Mouse (Mus musculus) layer of hippocampus, postnatal 25 days (tissue): ENCODE data around the gene Lrrfip2. TPM values are rescaled to one million over a fixed set of nuclear protein-coding genes. Genes with fewer than 3 reads are reported as not detected.

Experiments
- DNase-seq, 2 experiments: peaks; one replicate each; pipeline ENCODE4 v3.0.0; 2022; ENCODE audit warnings: mixed read lengths in 2 of 2, low spot score in 1 of 2; ENCODE audit errors: extremely low spot score in 1 of 2
- total RNA-seq, 2 experiments: library from RNA; stranded (reverse); gene quantifications; 2 replicates each; pipeline ENCODE4 v1.2.3; 2021

The Lrrfip2 gene
- total RNA-seq, 2 experiments from 2014 or later, result 29.7 to 37.0 TPM

DNA sequence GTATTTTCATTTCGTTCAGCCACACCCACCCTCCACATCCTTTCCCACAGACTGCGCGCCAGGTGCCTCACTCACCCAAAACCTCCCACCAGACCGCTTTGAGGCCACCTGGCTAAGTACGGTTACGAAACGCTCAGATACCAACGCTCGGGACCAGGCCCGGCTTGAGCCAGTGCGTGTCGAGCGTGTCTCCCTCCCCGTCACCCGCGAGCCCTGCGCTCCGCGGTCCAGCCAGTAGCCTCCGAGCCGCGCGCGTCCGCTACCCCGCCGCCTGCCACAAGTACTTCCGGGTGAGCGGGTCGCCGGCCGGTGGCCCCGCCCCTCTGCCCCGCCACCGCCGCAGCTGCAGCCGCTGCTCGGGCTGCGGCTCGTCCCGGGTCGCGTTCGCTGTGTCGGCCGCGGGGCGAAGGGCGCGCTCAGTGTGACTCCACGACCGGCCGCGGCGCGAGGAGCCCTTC, 431 bp downstream of the Lrrfip2 start:
- peak; percentile 66 to 74 for DNase-seq

DNA sequence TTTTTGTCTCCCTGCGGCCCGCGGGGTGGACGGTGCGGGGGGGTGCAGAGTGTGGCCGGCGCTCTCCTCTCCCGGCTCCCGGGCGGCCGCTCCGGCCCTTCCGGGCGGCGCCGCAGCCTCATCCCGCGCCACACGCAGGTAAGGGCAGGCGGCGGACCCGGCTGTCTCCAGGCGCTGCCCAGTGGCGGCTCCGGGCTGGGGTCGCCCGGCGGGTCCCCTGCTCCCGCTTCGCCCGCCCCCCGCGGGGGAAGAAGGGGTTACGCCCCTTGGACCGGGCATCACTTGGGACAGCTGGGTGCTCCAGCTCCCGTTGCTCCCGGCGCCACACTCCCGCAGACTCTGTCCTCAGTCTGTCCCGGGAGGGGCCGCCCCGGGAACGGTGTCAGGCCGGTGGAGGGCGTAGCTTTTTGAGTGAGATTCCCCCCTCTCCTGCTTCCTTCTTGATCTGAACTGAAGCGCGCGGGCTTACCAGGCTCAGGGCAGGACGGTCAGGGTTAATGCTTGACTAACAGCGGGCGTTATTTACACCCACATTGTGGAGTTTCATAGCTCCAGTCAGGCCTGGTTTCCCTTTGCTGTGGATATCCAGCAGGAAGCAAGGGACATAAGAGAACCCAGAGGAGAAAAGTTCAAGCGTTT, 979 bp downstream of the Lrrfip2 start:
- peak; percentile 39 to 40 for DNase-seq

DNA sequence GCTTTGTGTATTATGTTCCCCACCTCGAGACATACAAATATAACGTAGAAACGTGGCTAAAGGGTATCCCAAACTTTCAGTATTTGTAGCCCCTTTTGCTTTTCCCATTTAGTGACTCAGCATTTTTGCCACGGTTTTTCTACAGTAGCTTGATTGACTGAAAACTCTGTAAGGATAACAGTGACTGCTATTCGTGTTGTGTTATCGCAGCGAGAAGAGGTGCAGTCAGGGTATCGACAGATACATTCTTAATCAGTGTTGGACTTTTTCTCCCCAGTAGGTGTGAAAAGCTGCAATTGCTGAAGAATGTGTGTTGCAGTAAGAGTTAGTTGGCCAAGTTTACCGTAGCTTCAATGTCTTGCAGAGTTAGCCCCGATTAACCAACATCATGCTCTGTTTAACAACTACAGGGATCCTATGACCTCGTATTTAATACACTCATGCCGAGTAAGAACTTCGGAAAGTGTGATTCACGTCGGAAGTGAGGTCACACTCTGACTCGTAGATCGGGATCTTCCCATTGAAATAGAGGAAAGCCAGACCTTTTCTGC, 1.6 kb downstream of the Lrrfip2 start:
- DNase-seq, result no peak

DNA sequence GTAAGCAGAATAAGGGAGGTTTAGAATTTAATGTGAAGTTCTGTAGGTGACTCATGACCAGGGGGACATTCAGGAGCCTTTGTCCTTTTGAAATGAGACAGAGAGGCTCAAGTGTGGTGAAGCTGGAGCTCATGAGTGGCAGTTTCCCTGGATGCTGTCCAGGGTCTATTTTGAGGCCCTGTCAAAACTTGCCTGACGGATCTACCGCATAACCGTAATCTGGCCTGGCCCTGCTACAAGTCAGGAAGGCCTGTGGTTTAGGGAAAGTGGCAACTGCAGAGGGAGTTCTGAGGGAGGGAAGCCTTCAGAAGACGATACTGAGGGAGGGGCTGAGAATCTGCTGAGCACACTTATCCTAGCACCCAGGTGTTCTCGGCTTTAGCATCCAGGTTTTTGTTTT, 5.1 kb downstream of the Lrrfip2 start:
- no peak for DNase-seq

DNA sequence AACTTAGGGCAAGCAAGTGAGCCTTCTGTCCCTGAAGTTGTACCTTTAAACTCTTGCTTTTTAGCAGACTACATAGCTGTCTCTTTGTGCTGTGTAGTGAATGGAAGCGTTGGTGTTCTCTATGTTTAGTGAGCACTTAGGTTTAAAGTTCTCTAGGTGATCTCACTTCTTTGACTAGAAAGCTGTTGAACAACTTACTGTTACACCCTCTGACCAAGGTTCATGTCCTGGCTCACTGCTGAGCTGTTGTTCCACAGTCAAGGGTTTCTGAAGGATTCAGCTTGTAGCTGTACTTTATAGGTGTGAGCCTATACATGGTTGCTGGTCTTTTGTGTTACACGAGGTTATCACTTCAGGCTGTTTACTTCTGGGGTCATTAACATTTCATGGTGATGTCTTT, 5.9 kb downstream of the Lrrfip2 start:
- no peak for DNase-seq

DNA sequence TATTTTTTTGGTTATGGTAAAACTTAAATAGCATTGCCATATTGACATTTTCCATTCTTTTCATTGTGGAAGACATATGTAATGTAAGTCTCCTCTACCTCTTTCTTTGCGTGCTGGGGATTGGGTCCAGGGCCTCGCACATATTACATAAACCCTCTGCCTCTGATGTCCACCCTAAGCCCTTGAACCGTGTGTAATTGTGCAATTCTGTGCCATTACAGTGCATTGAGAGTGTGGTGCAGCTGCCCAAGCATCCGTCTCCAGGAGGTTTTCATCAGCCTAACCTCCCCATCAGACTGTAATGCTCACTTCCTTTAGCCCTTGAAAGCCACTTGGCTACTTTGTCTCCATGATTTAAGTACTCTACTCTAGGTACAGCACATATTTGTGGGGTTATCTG, 7.0 kb downstream of the Lrrfip2 start:
- no peak for DNase-seq

DNA sequence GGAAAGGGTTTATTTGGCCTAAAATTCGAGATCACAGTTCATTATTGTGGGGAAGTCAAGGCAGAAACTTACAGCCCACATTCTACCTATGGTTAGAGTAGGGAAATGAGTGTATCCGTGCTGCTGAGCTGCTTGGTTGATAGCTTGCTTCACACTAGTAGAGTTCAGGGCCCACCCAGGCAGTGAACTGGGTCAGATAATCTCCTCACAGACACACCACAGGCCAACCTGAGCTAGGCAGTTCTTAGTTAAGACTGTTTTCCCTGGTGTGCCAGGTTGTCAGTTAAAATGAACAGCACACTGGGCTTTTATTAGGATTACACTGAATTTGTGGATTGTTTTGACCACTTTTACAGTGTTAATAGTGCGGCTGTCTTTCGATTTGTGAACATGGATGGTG, 9.3 kb downstream of the Lrrfip2 start:
- DNase-seq, result no peak

DNA sequence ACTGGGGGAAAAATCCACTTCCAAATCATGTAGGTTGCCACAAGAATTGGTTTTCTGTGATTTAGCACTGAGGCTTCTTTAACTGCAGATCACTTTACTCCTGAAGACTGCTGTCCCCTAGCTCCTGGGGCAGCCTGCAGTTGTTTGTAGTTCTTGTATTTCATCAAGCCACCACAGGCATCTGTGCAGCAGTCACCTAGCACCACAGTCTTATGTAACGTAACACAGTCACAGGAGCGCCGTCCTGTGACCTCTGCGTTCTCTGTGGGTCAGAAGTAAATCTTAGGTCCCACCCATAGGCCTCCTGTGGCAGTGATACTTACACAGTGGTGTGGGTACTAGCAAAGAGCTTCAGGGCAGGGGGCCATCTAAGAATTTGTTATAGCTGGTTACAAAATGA, 10.4 kb downstream of the Lrrfip2 start:
- DNase-seq, result no peak

DNA sequence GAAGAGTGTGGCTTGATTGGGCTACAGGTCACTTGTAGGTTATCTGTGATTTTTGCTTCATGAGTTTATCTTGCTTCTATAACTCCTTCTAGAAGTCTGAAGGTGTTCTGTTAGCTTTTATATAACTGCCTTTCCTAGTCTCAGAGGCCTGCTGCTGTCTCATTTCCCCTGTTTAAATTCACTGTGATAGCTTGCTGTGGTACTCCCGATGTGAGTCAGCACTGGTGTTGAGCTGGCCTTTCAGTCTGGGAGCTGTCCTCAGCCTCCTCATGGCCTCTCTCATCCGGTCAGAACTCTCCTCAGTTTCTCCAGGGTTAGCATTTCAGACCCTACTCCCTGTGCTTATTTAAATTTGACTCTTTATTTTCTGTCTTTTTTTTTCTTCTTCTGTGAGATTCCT, 12.7 kb downstream of the Lrrfip2 start:
- DNase-seq, result no peak

DNA sequence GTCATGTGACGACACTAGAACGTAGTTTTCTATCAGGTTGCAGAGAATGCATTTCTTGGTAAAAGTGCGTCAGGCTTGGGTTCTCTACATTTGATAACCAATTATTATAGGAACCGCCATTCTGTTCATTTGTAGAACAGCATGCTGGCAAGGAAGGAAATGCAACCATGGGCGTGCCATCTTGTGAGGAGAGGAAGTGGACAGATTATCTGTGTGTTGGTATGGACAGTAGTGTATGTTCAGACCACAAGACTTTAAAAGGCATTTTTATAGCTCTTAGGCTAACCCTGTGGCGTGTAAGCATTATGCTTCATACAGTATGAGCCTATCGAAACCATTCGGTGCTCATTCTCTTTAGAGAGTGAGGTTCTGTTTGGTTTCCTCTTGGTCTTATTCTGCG, 20.8 kb downstream of the Lrrfip2 start:
- no peak for DNase-seq

DNA sequence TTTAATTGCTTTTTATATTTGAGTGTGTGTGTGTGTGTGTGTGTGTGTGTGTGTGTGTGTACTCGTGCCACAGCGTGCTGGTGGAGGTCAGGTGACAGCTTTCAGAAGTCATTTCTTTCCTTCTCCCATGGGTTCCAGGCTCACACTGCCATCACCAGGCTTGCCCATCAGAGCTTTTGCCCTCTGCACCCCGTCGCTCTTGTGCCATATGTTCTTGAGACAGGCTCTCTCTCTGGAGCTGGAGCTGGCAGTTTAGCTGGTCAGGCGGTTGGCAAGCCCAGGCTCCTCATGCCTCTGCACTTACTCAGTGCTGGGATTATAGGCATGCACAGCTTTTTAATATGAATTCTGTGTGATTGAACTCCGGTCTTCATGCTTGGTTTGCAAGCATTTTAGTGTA, 25.3 kb downstream of the Lrrfip2 start:
- DNase-seq, result no peak

DNA sequence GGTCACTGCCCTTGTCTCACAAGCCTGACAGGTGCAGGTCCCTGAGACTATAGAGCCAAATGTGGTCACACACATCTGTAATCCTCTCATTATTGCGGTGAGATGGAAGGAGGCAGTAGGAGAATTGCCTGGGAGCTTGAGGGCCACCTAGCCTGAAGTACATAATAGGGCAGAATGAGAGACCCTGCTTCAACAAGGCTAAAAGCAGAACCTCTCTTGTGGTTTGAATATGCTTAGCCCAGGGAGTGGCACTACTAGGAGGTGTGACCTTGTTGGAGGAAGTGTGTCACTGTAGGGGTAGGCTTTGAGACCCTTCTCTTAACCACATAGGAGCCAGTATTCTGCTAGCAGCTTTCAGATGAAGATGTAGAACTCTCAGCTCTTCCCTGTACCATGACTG, 26.0 kb downstream of the Lrrfip2 start:
- no peak for DNase-seq

DNA sequence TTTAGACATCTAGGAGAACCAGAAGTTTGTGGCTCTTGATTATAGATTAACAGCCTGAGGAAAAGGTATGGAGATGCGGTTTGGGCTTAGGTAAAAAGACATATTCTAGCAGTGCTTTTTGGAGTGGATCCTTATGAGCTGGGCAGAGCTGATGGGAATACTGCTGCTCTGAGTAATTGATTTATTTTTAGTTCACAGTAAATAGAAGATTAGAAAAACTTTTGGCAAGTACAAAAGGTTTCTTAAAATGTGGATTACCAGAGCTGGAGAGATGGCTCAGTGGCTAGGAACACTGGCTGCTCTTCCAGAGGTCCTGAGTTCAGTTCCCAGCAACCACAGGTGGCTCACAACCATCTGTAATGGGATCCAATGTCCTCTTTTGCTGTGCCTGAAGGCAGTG, 27.3 kb downstream of the Lrrfip2 start:
- DNase-seq, result no peak

DNA sequence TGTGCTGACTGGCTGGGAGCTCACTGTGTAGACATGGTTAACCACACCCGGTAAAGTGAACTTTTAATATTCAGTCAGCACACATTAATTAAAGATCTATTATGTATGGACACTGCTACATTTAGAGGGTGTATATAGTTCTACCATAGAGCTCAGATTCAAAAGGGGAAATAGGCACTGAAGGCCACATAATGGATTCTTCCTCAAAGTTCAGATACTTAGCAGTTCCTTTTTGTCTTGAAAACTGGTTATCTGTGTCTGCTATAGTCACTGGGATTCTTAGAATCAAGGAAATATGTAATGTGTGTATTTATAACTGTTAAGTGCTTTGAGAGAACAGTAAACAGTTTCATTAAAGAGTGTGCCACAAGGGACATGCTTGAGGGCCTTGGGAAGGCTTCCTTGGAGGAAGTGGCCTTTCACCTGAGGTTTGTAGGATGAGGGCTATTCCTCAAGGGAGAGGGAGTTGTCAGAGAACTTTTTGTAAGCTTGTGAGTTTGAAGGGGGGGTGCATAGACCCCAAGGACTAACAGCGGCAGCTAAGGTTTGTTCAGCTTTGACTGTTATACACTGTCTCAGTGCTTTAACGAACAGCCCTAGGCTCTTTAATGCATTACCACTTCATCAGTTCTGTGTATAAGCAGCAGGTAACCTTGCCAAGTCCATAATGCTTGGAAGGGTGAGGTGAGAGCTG, 28.3 kb downstream of the Lrrfip2 start:
- no peak for DNase-seq

DNA sequence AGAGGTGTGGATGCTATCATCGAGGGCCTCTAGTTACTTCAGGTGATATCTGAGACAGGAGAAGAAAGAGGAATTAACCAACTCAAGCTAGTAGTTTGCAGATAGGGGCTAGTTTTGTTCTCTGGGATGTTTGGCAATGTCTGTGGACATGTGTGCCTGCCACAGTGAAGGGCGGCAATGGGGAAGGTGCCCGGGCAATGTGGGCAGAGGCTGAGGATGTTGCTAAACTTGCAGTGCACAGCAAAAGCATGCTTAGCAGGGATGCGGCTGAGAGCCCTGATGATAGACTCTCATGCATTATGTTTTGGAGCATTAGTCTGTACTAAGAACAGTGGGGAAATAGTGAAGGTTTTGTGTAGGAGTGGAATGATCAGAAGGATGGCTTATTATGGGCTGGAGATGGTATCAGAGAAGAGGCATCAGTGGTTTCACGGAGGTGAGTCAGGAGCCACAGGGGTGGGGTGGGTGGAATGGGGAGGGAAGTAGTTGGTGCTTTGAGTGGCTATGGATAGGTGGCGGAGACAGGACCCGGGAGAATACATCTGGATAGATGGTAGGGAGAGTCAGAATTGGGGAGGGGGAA, 28.9 kb downstream of the Lrrfip2 start:
- DNase-seq, result no peak

DNA sequence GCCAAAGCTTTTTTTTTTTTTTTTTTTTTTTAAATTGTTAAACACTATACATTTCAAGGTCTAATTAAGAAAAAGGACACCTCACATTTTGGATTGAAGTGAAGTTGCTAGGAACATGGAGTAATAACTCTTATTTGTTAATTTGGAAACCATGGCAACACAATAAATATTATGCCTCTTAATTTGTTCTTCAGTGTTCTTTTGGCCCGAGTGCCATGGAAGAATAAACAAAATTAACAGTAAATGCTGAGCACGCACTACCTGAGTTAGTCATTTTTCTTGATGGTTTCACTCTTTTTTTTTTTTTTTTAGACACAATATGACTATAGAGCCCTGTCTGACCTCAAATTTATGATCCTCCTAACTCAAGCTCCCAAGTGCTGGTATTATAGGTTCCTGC, 30.6 kb downstream of the Lrrfip2 start:
- no peak for DNase-seq

DNA sequence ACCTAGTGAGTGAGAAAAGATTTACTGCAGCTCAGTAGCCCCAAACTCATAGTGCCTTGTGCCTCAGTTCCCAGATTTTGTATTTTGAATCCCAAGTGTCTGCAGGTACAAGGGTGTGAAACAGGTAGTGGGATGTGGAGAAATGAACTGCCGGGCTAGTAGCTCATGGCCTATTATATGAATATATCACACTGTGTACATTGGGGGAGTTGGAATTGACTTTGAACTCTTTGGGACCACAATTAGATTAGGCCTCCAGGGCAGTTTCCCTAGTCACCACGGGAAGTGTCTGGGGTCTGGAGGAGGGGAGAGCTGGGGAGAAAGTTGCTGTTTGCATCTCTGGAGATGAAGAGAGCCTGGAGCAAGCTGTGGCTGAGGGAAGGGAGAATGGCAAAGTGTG, 31.0 kb downstream of the Lrrfip2 start:
- DNase-seq, result no peak

DNA sequence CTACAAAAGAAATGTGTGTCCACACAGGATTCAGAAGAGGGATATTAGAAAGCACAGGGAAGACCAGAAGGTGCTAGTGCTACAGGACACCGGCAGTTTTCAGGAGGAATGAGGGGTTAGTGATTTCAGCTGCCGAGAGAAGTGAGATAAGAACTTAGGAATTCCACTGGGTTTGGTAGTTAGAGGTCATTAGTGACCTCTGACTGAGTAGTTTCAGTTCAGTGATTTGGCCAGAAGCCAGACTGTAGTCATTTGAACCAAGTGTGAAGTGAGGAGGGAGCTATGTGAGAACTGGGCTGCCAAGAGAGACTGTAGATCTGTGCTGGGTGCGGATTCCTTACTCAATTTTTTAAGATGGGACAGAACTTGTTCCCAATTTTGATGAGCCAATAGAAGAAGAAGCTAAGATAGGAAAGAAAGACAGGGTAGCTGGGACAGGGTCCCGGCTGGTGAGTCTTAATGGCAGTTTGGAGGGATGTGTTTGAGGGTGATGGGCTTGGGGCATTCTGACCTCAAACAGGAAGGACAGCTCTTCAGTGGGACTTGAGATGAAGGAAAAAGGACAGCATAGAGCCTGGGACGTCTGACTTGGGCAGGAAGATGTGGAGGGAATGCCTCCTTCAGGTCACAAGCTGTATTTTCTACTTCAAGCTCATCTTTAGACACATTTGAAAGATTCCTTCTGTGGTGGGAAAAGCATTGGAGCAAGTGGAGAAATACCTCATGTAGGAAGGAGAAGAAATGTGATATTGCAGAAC, 32.0 kb downstream of the Lrrfip2 start:
- no peak for DNase-seq

DNA sequence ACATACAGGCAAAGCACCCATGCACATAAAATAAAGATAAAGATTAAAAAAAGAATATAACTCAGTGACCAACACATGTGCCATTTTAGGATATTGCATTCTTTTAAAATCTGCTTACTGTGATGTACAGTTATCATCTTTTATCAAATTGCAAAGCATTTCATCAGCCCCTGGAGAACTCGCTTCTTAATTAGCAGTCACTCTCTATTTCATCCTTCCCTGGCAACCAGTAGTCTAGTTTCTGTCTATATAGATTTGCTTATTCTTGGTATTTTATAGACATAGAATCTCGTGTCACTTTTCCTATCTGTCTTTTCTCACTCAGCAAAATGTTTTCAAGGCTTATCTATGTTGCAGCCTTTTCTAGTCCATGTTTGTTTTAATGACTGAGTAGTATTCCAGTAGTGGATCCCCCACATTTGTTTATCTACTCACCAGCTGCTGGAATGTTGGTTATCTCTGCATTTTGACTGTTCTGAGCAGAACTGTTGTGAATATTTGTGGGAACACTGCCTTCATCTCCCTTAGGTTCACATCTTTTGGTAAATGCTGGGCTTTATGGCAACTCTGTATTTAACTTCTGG, 35.0 kb downstream of the Lrrfip2 start:
- no peak for DNase-seq

DNA sequence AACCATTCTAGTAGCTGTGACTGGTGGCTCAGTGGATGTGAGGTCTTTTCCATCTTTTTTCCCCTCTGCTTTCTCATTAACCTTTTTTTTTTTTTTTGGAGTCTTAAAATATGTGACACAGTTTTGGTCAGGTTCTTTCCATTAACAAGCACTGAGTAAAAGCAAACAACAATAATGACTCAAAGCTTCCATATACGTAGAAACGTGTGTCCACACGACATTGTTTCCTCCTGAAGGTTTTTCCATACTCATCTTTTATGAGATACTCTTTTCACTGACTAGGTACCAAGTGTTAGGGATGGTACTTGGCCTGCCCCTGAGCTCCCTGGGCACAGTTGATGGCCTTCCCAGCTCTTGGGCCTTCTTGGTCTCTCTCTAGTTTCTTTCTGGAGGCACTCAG, 35.6 kb downstream of the Lrrfip2 start:
- DNase-seq, result no peak
